Mouse (Mus musculus): ENCODE measurements around the gene Usp12.

DNA sequence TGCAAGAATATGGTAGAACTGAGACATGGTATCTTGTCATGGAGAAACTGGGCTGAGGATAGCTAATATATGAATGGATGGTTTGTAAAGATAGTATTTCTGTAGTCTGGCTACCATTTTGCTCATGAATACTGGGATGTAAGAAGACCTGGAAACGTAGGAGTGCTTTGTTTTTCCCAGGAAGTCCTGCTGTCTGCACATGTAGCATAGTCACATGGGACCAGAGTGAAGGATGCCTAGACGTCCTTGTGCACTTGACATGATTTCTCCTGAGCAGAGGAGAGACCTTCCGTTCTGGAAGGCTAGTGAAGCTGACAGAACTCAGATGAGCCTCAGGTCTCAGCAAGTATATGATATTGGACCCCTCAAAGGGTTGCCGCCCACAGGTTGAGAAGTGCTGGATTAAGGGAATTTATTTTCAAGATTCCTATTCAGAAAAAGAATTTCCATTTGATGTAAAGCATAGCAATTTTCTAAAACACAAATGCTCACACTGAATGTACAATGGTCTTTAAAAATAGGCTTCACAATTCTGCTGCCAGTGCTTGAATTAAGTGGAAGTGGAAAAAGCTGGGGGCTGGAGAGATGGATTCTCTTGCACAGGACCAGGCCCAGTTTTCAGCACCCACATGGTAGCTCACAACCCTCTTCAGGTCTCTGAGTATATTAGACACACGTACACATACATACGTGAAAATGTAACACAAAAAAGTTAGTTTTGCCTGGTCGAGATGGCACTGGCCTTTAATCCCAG, 43.3 kb upstream of the Usp12 start:
- no peak for TF ChIP-seq CTCF (IDR thresholded peaks at IDR 0.05)
- no peak for TF ChIP-seq POLR2A (IDR thresholded peaks at IDR 0.05; ENCODE audit: insufficient read depth, low read depth, low read length)
- no peak for TF ChIP-seq EP300 (IDR thresholded peaks at IDR 0.05; ENCODE audit: insufficient read depth, low read depth, low read length)
